Mouse (Mus musculus): ENCODE measurements at regions not wholly inside any gene's neighbourhood (a gene's known extent, or its start where the extent isn't known, plus 50 kb on each side); places are given as distances from the start of the nearest gene placed in this dataset.

DNA sequence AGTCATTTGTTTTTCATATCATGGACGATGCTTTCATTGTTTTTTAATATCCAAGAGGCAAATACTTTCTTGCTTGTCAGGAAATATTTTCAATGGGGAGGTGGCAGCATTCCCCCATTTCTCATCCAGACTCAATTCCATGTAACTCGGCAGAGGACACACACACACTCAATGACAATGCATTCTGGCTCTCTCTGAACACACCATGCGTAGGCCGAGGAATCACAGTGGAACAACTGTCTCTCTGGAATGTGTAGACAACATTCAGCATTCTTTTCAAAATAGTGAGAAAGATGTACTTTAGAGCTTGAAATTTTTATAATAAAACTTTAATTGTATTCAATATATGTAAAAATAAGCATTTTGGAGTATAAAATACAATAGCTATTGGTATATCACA, 265.5 kb downstream of the Ndfip2 start:
- no peaks in the 10 kb centered on the region for H3K36me3 ChIP-seq (ENCODE audit: poor library complexity, severe bottlenecking)
- no peak overlapping the region for H3K27ac ChIP-seq
- no peaks in the 10 kb centered on the region for H3K27me3 ChIP-seq
- H3K4me3 ChIP-seq: no peak overlapping the region
- 90% methylated on average over 4 of the region's 4 CpGs for WGBS
- ATAC-seq: no peak
- no peak overlapping the region for H3K9ac ChIP-seq
- H3K4me1 ChIP-seq: no peaks in the 10 kb centered on the region
- H3K9me3 ChIP-seq (replicated peaks): no peaks in the 10 kb centered on the region
- no peak overlapping the region for H3K4me2 ChIP-seq

DNA sequence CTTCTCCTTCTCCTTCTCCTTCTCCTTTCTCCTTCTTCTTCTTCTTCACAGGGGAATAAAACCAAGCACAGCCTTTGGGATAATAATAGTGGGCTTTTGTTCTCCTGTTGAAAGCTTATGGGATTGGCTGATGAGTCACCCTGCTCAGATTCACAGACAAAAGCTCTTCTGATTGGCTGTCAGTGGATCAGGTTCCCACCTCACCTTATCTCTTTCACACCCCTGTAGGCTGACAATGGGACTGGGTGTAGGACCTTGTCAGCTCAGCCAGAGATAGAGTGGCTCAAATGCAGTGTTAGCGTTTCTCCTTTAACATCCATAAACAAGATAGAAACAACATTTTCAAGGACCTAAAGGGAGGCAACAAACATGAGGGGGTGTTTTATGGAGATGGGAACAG, 263.9 kb downstream of the Ndfip2 start:
- no peak for ATAC-seq
- Histone ChIP-seq H3K4me2 (no peak overlapping the region), H3K4me3 (no peak overlapping the region), H3K27me3 (no peaks in the 10 kb centered on the region), H3K36me3 (ENCODE audit: poor library complexity, severe bottlenecking) (no peaks in the 10 kb centered on the region), H3K9me3 (replicated peaks) (no peaks in the 10 kb centered on the region), H3K9ac (no peak overlapping the region), H3K4me1 (no peaks in the 10 kb centered on the region), H3K27ac (no peak overlapping the region)
- 71% methylated on average over 1 of the region's 1 CpGs for WGBS

GRCm38 (mm10) chr14:105518706-105519105, 260.3 kb downstream of the Ndfip2 start:
- no peaks in the 10 kb centered on the region for H3K36me3 ChIP-seq (ENCODE audit: poor library complexity, severe bottlenecking)
- no peaks in the 10 kb centered on the region for H3K4me1 ChIP-seq
- H3K4me2 ChIP-seq: no peak overlapping the region
- H3K9ac ChIP-seq: no peak overlapping the region
- H3K27me3 ChIP-seq: no peaks in the 10 kb centered on the region
- ATAC-seq: no peak
- 57% methylated on average over 7 of the region's 7 CpGs for WGBS
- H3K4me3 ChIP-seq: no peak overlapping the region
- no peak overlapping the region for H3K27ac ChIP-seq
- no peaks in the 10 kb centered on the region for H3K9me3 ChIP-seq (replicated peaks)

- H3K27ac ChIP-seq: no peak overlapping the region
- 71% methylated on average over 9 of the region's 9 CpGs for WGBS
- H3K9ac ChIP-seq: no peak overlapping the region
- no peak for ATAC-seq
- H3K4me2 ChIP-seq: no peak overlapping the region
- H3K36me3 ChIP-seq (ENCODE audit: poor library complexity, severe bottlenecking): no peaks in the 10 kb centered on the region
- H3K9me3 ChIP-seq (replicated peaks): no peaks in the 10 kb centered on the region
- no peaks in the 10 kb centered on the region for H3K27me3 ChIP-seq
- no peaks in the 10 kb centered on the region for H3K4me1 ChIP-seq
- H3K4me3 ChIP-seq: no peak overlapping the region
Observed at GRCm38 (mm10) chr14:105514413-105514812, 256.0 kb downstream of the Ndfip2 start.

GRCm38 (mm10) chr14:105512914-105513677, 254.7 kb downstream of the Ndfip2 start:
- ATAC-seq: peak; percentile 41; the same call in 1 of the 2 replicates
- Histone ChIP-seq H3K27me3 (no peaks in the 10 kb centered on the region), H3K4me3 (no peak overlapping the region), H3K4me1 (no peaks in the 10 kb centered on the region), H3K27ac (no peak overlapping the region), H3K4me2 (no peak overlapping the region), H3K9me3 (replicated peaks) (no peaks in the 10 kb centered on the region), H3K36me3 (ENCODE audit: poor library complexity, severe bottlenecking) (no peaks in the 10 kb centered on the region), H3K9ac (no peak overlapping the region)
- 78% methylated on average over 12 of the region's 12 CpGs for WGBS

- Histone ChIP-seq H3K4me1 (no peaks in the 10 kb centered on the region), H3K27ac (no peak overlapping the region), H3K4me3 (no peak overlapping the region), H3K36me3 (ENCODE audit: poor library complexity, severe bottlenecking) (no peaks in the 10 kb centered on the region), H3K27me3 (no peaks in the 10 kb centered on the region), H3K9me3 (replicated peaks) (no peaks in the 10 kb centered on the region), H3K4me2 (no peak overlapping the region), H3K9ac (no peak overlapping the region)
- no peak for ATAC-seq
- WGBS: 88% methylated on average over 4 of the region's 4 CpGs
Observed at GRCm38 (mm10) chr14:105511826-105512225, 253.5 kb downstream of the Ndfip2 start.

DNA sequence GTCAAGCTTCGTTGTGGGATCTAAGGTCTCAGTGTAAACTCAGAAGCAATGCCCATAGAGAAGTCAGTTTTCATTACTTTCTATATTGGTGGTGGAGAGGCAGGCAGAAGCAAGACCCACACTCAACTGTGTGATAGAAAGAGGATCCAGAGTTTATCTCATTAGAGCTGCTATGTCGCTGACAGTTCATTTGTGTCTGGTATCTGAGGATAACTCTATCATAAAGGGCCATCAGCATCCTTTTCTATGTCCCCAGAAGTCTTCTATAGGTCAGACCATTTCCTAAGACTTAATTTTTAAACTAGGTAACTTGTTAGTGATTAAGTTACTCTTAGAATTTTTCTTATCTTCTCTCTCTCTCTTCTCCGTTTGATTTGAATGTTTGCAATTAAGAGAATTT, 252.8 kb downstream of the Ndfip2 start:
- Histone ChIP-seq H3K4me1 (no peaks in the 10 kb centered on the region), H3K27me3 (no peaks in the 10 kb centered on the region), H3K4me2 (no peak overlapping the region), H3K36me3 (ENCODE audit: poor library complexity, severe bottlenecking) (no peaks in the 10 kb centered on the region), H3K4me3 (no peak overlapping the region), H3K27ac (no peak overlapping the region), H3K9ac (no peak overlapping the region), H3K9me3 (replicated peaks) (no peaks in the 10 kb centered on the region)
- no peak for ATAC-seq
- WGBS: 90% methylated on average over 3 of the region's 3 CpGs

- Histone ChIP-seq H3K36me3 (ENCODE audit: poor library complexity, severe bottlenecking) (no peaks in the 10 kb centered on the region), H3K4me2 (no peak overlapping the region), H3K9ac (no peak overlapping the region), H3K4me3 (no peak overlapping the region), H3K9me3 (replicated peaks) (no peaks in the 10 kb centered on the region), H3K27me3 (peaks cover 21% of the 10 kb centered on the region), H3K27ac (no peak overlapping the region), H3K4me1 (peaks cover 22% of the 10 kb centered on the region)
- ATAC-seq: no peak
- WGBS: 70% methylated on average over 4 of the region's 4 CpGs
Observed at GRCm38 (mm10) chr14:105505261-105505660, 246.9 kb downstream of the Ndfip2 start.

DNA sequence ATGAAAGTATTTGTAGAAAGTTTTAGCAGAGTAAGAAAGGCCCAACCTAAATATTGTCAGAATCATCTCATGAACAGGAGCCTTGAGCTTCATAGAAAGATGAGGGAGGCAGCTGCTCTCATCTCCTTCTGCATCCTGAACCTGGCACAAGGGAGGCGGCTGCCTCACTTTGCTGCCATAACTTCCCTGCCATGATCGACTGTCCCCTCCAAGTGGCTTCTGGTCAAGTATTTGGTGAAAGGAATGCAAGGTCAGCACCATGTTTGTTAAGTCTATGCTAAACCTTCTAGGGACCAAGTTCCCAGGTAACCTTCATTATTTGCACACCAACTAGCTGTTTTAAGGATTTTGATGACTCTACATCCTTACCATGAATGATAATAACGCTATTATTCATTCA, 246.0 kb downstream of the Ndfip2 start:
- Histone ChIP-seq H3K4me1 (peaks cover 28% of the 10 kb centered on the region), H3K27me3 (peaks cover 21% of the 10 kb centered on the region), H3K4me2 (no peak overlapping the region), H3K4me3 (no peak overlapping the region), H3K9ac (no peak overlapping the region), H3K36me3 (ENCODE audit: poor library complexity, severe bottlenecking) (no peaks in the 10 kb centered on the region), H3K9me3 (replicated peaks) (no peaks in the 10 kb centered on the region), H3K27ac (no peak overlapping the region)
- ATAC-seq: no peak
- 84% methylated on average over 3 of the region's 3 CpGs for WGBS

DNA sequence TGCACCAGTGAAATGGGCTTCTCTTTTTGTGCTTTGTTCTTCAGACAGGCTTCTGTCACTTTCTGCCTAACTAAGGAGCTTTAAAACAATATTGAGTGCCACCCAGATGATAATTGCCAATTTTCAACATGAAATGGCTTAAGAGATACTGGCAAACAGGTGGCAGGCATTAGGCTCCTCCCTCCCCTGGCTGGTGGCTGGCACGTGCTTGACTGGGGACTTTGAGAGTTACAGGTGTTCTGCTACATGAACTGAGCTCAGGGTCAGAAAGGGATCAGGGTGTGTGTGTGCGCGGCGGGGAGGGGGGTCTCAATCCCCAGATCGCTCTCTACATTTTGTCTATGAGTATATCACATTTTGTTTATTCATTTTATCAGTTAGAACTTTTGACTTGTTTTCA, 245.4 kb downstream of the Ndfip2 start:
- no peak for ATAC-seq
- Histone ChIP-seq H3K4me2 (no peak overlapping the region), H3K27ac (no peak overlapping the region), H3K4me1 (peaks cover 33% of the 10 kb centered on the region), H3K36me3 (ENCODE audit: poor library complexity, severe bottlenecking) (no peaks in the 10 kb centered on the region), H3K9ac (no peak overlapping the region), H3K27me3 (peaks cover 21% of the 10 kb centered on the region), H3K9me3 (replicated peaks) (no peaks in the 10 kb centered on the region), H3K4me3 (no peak overlapping the region)
- 82% methylated on average over 5 of the region's 5 CpGs for WGBS

DNA sequence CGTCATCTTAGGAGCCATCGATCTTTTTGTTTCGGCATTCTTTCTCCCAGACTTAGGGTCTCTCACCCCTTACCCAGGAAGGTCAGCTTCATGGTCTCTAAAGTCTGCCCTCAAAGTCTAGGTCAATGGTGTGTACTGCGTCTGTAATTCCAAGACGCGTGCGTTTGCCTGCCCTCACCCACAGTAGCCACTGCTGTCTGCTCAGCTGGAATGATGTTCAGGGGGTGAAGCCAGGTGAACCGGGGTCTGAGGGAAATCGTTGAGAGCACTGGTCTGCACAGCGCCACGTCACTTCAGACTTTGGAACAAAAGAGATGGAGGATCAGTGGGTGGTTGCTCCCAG, 244.2 kb downstream of the Ndfip2 start:
- WGBS: 6% methylated on average over 11 of the region's 11 CpGs
- H3K4me3 ChIP-seq: no peak overlapping the region
- 0 out of 2 replicates have a peak, but pooled peaks have one; percentile 8 for ATAC-seq
- peak overlapping the region; percentile 47 for H3K4me2 ChIP-seq
- no peaks in the 10 kb centered on the region for H3K36me3 ChIP-seq (ENCODE audit: poor library complexity, severe bottlenecking)
- H3K4me1 ChIP-seq: peaks cover 35% of the 10 kb centered on the region
- no peaks in the 10 kb centered on the region for H3K9me3 ChIP-seq (replicated peaks)
- no peak overlapping the region for H3K9ac ChIP-seq
- H3K27me3 ChIP-seq: peaks cover 21% of the 10 kb centered on the region
- no peak overlapping the region for H3K27ac ChIP-seq

- Histone ChIP-seq H3K9ac (no peak overlapping the region), H3K4me2 (peak overlapping the region; percentile 47), H3K36me3 (ENCODE audit: poor library complexity, severe bottlenecking) (no peaks in the 10 kb centered on the region), H3K4me3 (peak overlapping the region; percentile 0; the same call in 1 of the 2 replicates), H3K4me1 (peaks cover 35% of the 10 kb centered on the region), H3K27ac (no peak overlapping the region), H3K27me3 (peaks cover 21% of the 10 kb centered on the region), H3K9me3 (replicated peaks) (no peaks in the 10 kb centered on the region)
- WGBS: 2% methylated on average over 21 of the region's 21 CpGs
- peak; percentile 7; the same call in 1 of the 2 replicates for ATAC-seq
Observed at GRCm38 (mm10) chr14:105501792-105502632, 243.6 kb downstream of the Ndfip2 start.

All from forebrain, embryonic 13.5 days (tissue).